28 mouse cellular contexts compared by ENCODE assay signal in genomic region chr10:70936008-70936407, GRCm38 (mm10).
"Had no signal": no experiment of that assay in that cellular context is flagged by ENCODE, and none has a peak within 500 bp of the region (broad histone marks: within the 10 kb centered on the region; RNA-seq: fewer than 3 reads in every experiment).

No protein-coding gene starts in this region.

- H3K4me1 ChIP-seq: limb, embryonic 10.5 days; limb, embryonic 12.5 days; limb, embryonic 13.5 days; limb, embryonic 15.5 days; liver, embryonic 12.5 days; liver, embryonic 13.5 days; liver, embryonic 15.5 days; lung, embryonic 15.5 days; megakaryocyte, embryonic 14.5 days; midbrain, embryonic 12.5 days; midbrain, embryonic 15.5 days; neural tube, embryonic 12.5 days had no signal

- H3K27me3 ChIP-seq: limb, embryonic 12.5 days; limb, embryonic 13.5 days; limb, embryonic 15.5 days; liver, embryonic 12.5 days; liver, embryonic 13.5 days; liver, embryonic 15.5 days; lung, embryonic 15.5 days; megakaryocyte, embryonic 14.5 days; midbrain, embryonic 12.5 days; midbrain, embryonic 13.5 days; midbrain, embryonic 15.5 days; neural tube, embryonic 12.5 days had no signal

- H3K9me3 ChIP-seq: limb, embryonic 10.5 days; limb, embryonic 12.5 days; limb, embryonic 13.5 days; limb, embryonic 15.5 days; lung, embryonic 15.5 days; midbrain, embryonic 12.5 days; midbrain, embryonic 13.5 days; midbrain, embryonic 15.5 days had no signal

- H3K4me3 ChIP-seq: limb, embryonic 10.5 days; limb, embryonic 12.5 days; limb, embryonic 13.5 days; limb, embryonic 15.5 days; liver, embryonic 12.5 days; liver, embryonic 13.5 days; liver, embryonic 15.5 days; lung, embryonic 15.5 days; megakaryocyte, embryonic 14.5 days; midbrain, embryonic 10.5 days; midbrain, embryonic 12.5 days; midbrain, embryonic 13.5 days; midbrain, embryonic 15.5 days; myocyte; neural tube, embryonic 12.5 days had no signal

- DNase-seq: left cerebral cortex, postnatal 4 days; liver; liver, embryonic 13.5 days; liver, postnatal 0 days; lung, adult 18-20 months; lung, adult 2 months; lung, embryonic 14.5 days; lung, postnatal 10 days; lung, postnatal 14 days; lung, postnatal 36 days; lung, postnatal 4 days; midbrain, embryonic 14.5 days had no signal

- H3K36me3 ChIP-seq: midbrain, embryonic 12.5 days had no signal

- H3K27ac ChIP-seq: limb, embryonic 10.5 days; limb, embryonic 12.5 days; limb, embryonic 13.5 days; limb, embryonic 15.5 days; liver, embryonic 12.5 days; liver, embryonic 13.5 days; liver, embryonic 14.5 days; liver, embryonic 15.5 days; lung, embryonic 15.5 days; macrophage; midbrain, embryonic 10.5 days; midbrain, embryonic 12.5 days; midbrain, embryonic 13.5 days; midbrain, embryonic 15.5 days; neural tube, embryonic 12.5 days had no signal
